Mouse (Mus musculus) limb, embryonic 11.5 days (tissue): ENCODE data around the gene Nfya. TPM values are rescaled to one million over a fixed set of nuclear protein-coding genes. Genes with fewer than 3 reads are reported as not detected.
"Not testable (repeated sequence)": the region's sequence is repeated elsewhere in the genome, so short reads cannot be mapped to it uniquely, and the experiment has no call there.

Experiments
- ATAC-seq: fragments of 200-750 bp; cut with Nextera tagmentation; 2 replicates; pipeline ENCODE4 v1.8.0; 2017; ENCODE audit warnings: low read depth; ENCODE audit not compliant: insufficient number of reproducible peaks, low FRiP score, low TSS enrichment
- DNase-seq: peaks from one replicate; pipeline ENCODE4 v3.0.0-alpha.2; 2015; ENCODE audit warnings: low spot score
- H3K27ac ChIP-seq: fragments of 300-500 bp; sonication (generic); replicated peaks from 2 replicates; pipeline ENCODE4 v1.5.1; 2014; ENCODE audit warnings: low read depth, mild to moderate bottlenecking, low read length
- H3K27me3 ChIP-seq: fragments of 300-500 bp; sonication (generic); 2 replicates; pipeline ENCODE4 v1.6.1; 2014; ENCODE audit warnings: mild to moderate bottlenecking, low read length, mixed read lengths; ENCODE audit not compliant: control insufficient read depth, insufficient read depth
- H3K36me3 ChIP-seq: fragments of 300-500 bp; sonication (generic); 2 replicates; pipeline ENCODE4 v1.6.1; 2014; ENCODE audit warnings: mild to moderate bottlenecking, low read length, moderate library complexity, mixed read lengths; ENCODE audit not compliant: control insufficient read depth, insufficient read depth
- H3K4me1 ChIP-seq: fragments of 300-500 bp; sonication (generic); 2 replicates; pipeline ENCODE4 v1.6.1; 2014; ENCODE audit warnings: low read length, mixed read lengths; ENCODE audit not compliant: control insufficient read depth, insufficient read depth
- H3K4me2 ChIP-seq: fragments of 300-500 bp; sonication (generic); 2 replicates; pipeline ENCODE4 v1.6.1; 2014; ENCODE audit warnings: low read depth, mild to moderate bottlenecking, moderate library complexity; ENCODE audit not compliant: severe bottlenecking
- H3K4me3 ChIP-seq: fragments of 300-500 bp; sonication (generic); 2 replicates; pipeline ENCODE4 v1.5.1; 2014; ENCODE audit warnings: low read depth, low read length
- H3K9ac ChIP-seq: fragments of 300-500 bp; sonication (generic); 2 replicates; pipeline ENCODE4 v1.6.1; 2014; ENCODE audit warnings: mild to moderate bottlenecking, low read length
- H3K9me3 ChIP-seq: fragments of 300-500 bp; sonication (generic); 2 replicates; pipeline ENCODE4 v1.6.1; 2016; ENCODE audit warnings: low read length; ENCODE audit not compliant: control insufficient read depth
- WGBS: fragments of 180-500 bp; shearing (Covaris S2); extraction: QIAGEN DNeasy Blood & Tissue Kit; methylation state at CpG from one replicate; pipeline ENCODE4 v1.1.7; 2014; 5-methylcytosine and 5-hydroxymethylcytosine counted together
- polyA plus RNA-seq: library from polyadenylated mRNA; unstranded; fragments of >200 nt; fragmentation: Nextera tagmentation; extraction: Ambion mirVana; gene quantifications from 2 replicates; pipeline ENCODE4 v1.2.1, GENCODE M21; 2014

Gene Nfya
- polyA plus RNA-seq, 1 experiment from 2014 or later: 31.2 TPM

DNA sequence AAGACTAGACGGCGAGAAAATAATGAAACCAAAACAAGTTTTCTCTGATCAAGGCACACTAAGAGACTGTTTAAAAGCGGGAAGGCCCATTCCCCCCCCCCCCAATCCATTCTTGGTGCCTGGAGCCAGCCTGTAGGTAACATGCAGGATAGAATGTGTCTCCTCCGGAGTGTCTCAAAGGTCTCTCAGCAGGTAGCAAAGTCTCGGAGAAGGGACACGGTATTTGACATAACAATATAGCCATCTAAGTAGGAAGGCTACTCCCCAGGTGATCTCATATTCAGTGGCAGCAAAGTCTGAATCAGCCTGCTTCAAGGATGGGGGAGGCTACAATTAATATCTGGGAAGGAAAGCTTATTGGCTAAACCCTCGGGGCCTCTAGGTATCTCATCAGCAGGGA, 56.7 kb downstream of the Nfya start:
- 87% methylated on average over 7 of the region's 7 CpGs for WGBS
- not testable (repeated sequence) for ATAC-seq

GRCm38 (mm10) chr17:48350681-48351193, 59.0 kb downstream of the Nfya start:
- no peaks in the 10 kb centered on the region for H3K4me1 ChIP-seq
- H3K27me3 ChIP-seq: no peaks in the 10 kb centered on the region
- H3K9me3 ChIP-seq: no peaks in the 10 kb centered on the region
- no peak overlapping the region for H3K4me3 ChIP-seq
- 74% methylated on average over 5 of the region's 5 CpGs for WGBS
- DNase-seq (no peak), ATAC-seq (no peak)
- no peaks in the 10 kb centered on the region for H3K36me3 ChIP-seq
- H3K4me2 ChIP-seq: no peak overlapping the region
- H3K27ac ChIP-seq: no peak overlapping the region
- no peak overlapping the region for H3K9ac ChIP-seq

More for the DNA sequence above, 56.7 kb downstream of the Nfya start:
- not testable (repeated sequence) for H3K9me3 ChIP-seq, H3K27me3 ChIP-seq, H3K4me1 ChIP-seq, DNase-seq, H3K4me3 ChIP-seq, H3K4me2 ChIP-seq, H3K27ac ChIP-seq, H3K9ac ChIP-seq, H3K36me3 ChIP-seq

- Histone ChIP-seq H3K4me2 (no peak overlapping the region), H3K9me3 (no peaks in the 10 kb centered on the region), H3K27me3 (no peaks in the 10 kb centered on the region), H3K36me3 (no peaks in the 10 kb centered on the region), H3K9ac (no peak overlapping the region), H3K27ac (no peak overlapping the region), H3K4me1 (no peaks in the 10 kb centered on the region), H3K4me3 (no peak overlapping the region)
- DNase-seq (no peak), ATAC-seq (no peak)
- 78% methylated on average over 2 of the region's 2 CpGs for WGBS
These were observed 62.4 kb downstream of the Nfya start for GRCm38 (mm10) chr17:48347287-48347686.

- Histone ChIP-seq H3K4me2 (no peak overlapping the region), H3K27ac (no peak overlapping the region), H3K4me3 (no peak overlapping the region), H3K9ac (no peak overlapping the region), H3K9me3 (no peaks in the 10 kb centered on the region), H3K36me3 (no peaks in the 10 kb centered on the region), H3K27me3 (no peaks in the 10 kb centered on the region), H3K4me1 (no peaks in the 10 kb centered on the region)
- WGBS: 63% methylated on average over 4 of the region's 4 CpGs
- DNase-seq (no peak), ATAC-seq (no peak)
These were observed 62.9 kb downstream of the Nfya start for GRCm38 (mm10) chr17:48346834-48347233.

- H3K36me3 ChIP-seq: no peaks in the 10 kb centered on the region
- no peak within 1 kb of the TSS for H3K4me3 ChIP-seq
- ATAC-seq (no peak), DNase-seq (no peak)
- H3K27ac ChIP-seq: no peak within 1 kb of the TSS
- H3K9me3 ChIP-seq: no peaks in the 10 kb centered on the region
- 73% methylated on average over 5 of the region's 5 CpGs for WGBS
- H3K4me2 ChIP-seq: no peak within 1 kb of the TSS
- no peak within 1 kb of the TSS for H3K9ac ChIP-seq
- H3K27me3 ChIP-seq: no peaks in the 10 kb centered on the region
- H3K4me1 ChIP-seq: no peaks in the 10 kb centered on the region
These were observed 63.5 kb downstream of the Nfya start, which contains the start of gene Trem2 for GRCm38 (mm10) chr17:48346231-48346630. TSS of gene Trem2 (plus strand) at chr17:48346401.

DNA sequence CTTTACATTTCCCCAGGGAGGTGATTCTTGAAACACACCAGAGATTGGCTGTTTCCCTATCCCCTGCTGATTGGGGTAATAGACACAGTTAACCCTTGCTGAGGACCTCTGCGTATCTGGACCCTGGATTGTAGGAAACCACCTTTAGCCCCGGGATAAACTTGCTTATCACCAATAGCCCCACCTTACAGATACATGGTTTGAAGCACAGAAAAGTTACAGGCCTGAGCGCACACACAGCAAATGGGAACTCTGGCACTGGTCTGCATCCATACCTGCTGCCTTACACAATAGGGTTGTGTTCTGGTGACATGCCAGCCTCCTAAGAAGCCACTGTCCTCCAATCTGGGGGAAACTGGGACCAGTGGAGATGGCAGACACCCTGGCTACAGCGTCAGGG, 63.9 kb downstream of the Nfya start:
- no peaks in the 10 kb centered on the region for H3K4me1 ChIP-seq
- H3K9me3 ChIP-seq: no peaks in the 10 kb centered on the region
- no peak overlapping the region for H3K4me3 ChIP-seq
- ATAC-seq (no peak), DNase-seq (no peak)
- no peak overlapping the region for H3K4me2 ChIP-seq
- 83% methylated on average over 4 of the region's 4 CpGs for WGBS
- no peak overlapping the region for H3K27ac ChIP-seq
- H3K36me3 ChIP-seq: no peaks in the 10 kb centered on the region
- H3K9ac ChIP-seq: no peak overlapping the region
- H3K27me3 ChIP-seq: no peaks in the 10 kb centered on the region

- Histone ChIP-seq H3K4me2 (no peak overlapping the region), H3K36me3 (no peaks in the 10 kb centered on the region), H3K9me3 (no peaks in the 10 kb centered on the region), H3K9ac (no peak overlapping the region), H3K27ac (no peak overlapping the region), H3K4me3 (no peak overlapping the region), H3K27me3 (no peaks in the 10 kb centered on the region), H3K4me1 (no peaks in the 10 kb centered on the region)
- DNase-seq (no peak), ATAC-seq (no peak)
- WGBS: 87% methylated on average over 2 of the region's 2 CpGs
These were observed 66.6 kb downstream of the Nfya start for GRCm38 (mm10) chr17:48343065-48343464.

GRCm38 (mm10) chr17:48341947-48342346, 67.8 kb downstream of the Nfya start:
- Histone ChIP-seq H3K4me1 (no peaks in the 10 kb centered on the region), H3K4me2 (no peak overlapping the region), H3K36me3 (no peaks in the 10 kb centered on the region), H3K27me3 (no peaks in the 10 kb centered on the region), H3K9me3 (no peaks in the 10 kb centered on the region), H3K9ac (no peak overlapping the region), H3K27ac (no peak overlapping the region), H3K4me3 (no peak overlapping the region)
- 69% methylated on average over 3 of the region's 3 CpGs for WGBS
- DNase-seq (no peak), ATAC-seq (no peak)

DNA sequence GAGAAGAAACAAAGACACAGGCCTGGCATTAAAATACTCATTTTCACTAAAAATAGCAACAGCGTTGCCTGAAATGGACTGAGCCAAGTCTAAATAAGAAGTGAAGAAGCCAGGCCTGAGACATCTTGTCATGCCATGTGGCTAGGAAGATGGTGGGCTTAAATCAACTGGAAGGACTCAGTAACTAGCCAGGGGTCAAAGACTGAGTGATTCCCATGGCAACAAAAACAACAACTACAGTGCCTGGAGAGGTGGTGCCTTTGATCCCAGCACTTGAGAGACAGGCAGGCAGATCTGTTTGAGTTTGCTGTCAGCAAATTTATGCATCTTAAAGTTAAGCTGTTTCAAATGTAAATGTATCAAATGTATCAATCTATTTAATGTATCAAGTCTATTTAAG, 69.4 kb downstream of the Nfya start:
- no peak overlapping the region for H3K4me2 ChIP-seq
- no peaks in the 10 kb centered on the region for H3K27me3 ChIP-seq
- H3K27ac ChIP-seq: no peak overlapping the region
- H3K36me3 ChIP-seq: no peaks in the 10 kb centered on the region
- no peak for DNase-seq
- WGBS: 92% methylated on average over 1 of the region's 1 CpGs
- ATAC-seq: no peak
- H3K9ac ChIP-seq: no peak overlapping the region
- no peaks in the 10 kb centered on the region for H3K4me1 ChIP-seq
- no peak overlapping the region for H3K4me3 ChIP-seq
- H3K9me3 ChIP-seq: no peaks in the 10 kb centered on the region
